Mouse (Mus musculus): ENCODE data around the gene Ppm1g. TPM values are rescaled to one million over a fixed set of nuclear protein-coding genes. Genes with fewer than 3 reads are reported as not detected.

Gene Ppm1g
- 159 TPM for polyA plus RNA-seq (2012; fragmentation: generic; extraction: Trizol)
- long read RNA-seq, experiment 1, transcript Ppm1g-201 (10 exons, 2,307 nt) = major isoform, 104 of 132 reads
- long read RNA-seq, experiment 1, partial matches to known transcripts = 16 of 132 reads
- long read RNA-seq, experiment 1, other reads (novel, unspliced or antisense) = 10 of 132 reads
- long read RNA-seq, experiment 2, transcript Ppm1g-201 (10 exons, 2,307 nt) = major isoform, 1,820 of 1,917 reads
- long read RNA-seq, experiment 2, partial matches to known transcripts = 14 of 1,917 reads
- long read RNA-seq, experiment 2, other reads (novel, unspliced or antisense) = 83 of 1,917 reads

- H3K79me2 ChIP-seq (ENCODE audit: control insufficient read depth, insufficient read depth) = peaks cover 58% of the 10 kb centered on the region
- H3K36me3 ChIP-seq (ENCODE audit: control insufficient read depth, insufficient read depth) = peaks cover 8% of the 10 kb centered on the region
- peak within 1 kb of the TSS; percentile 76 for H3K4me3 ChIP-seq (ENCODE audit: insufficient read depth, poor library complexity, severe bottlenecking)
- peaks cover 41% of the 10 kb centered on the region for H3K79me3 ChIP-seq (ENCODE audit: low read depth)
- TF ChIP-seq CTCF (IDR thresholded peaks at IDR 0.05; ENCODE audit: control insufficient read depth, insufficient read depth, insufficient read length) = no peak
- no peak for TF ChIP-seq FOSL1 (IDR thresholded peaks at IDR 0.05; ENCODE audit: insufficient read depth, low read length, poor library complexity, severe bottlenecking)
- TF ChIP-seq MAX (IDR thresholded peaks at IDR 0.05) = peak; percentile 53
- H3K27me3 ChIP-seq (ENCODE audit: control insufficient read depth, insufficient read depth, insufficient read length) = no peaks in the 10 kb centered on the region
- H3ac ChIP-seq (ENCODE audit: control insufficient read depth, insufficient read length, low read depth) = peak within 1 kb of the TSS; percentile 89
These were observed at the start of gene Ppm1g for GRCm38 (mm10) chr5:31220448-31221303. TSS of gene Ppm1g (minus strand) at chr5:31220687.

GRCm38 (mm10) chr5:31267686-31268085 lies 47.2 kb upstream of the Ppm1g start:
- no peaks in the 10 kb centered on the region for H3K79me2 ChIP-seq (ENCODE audit: control insufficient read depth, insufficient read depth)
- no peak overlapping the region for H3K4me3 ChIP-seq (ENCODE audit: insufficient read depth, poor library complexity, severe bottlenecking)
- no peak for TF ChIP-seq FOSL1 (IDR thresholded peaks at IDR 0.05; ENCODE audit: insufficient read depth, low read length, poor library complexity, severe bottlenecking)
- TF ChIP-seq USF1 (IDR thresholded peaks at IDR 0.05; ENCODE audit: low read depth) = no peak
- TF ChIP-seq MYOD1 (IDR thresholded peaks at IDR 0.05; ENCODE audit: control insufficient read depth, insufficient read length, low read depth) = no peak
- no peak for TF ChIP-seq CTCF (IDR thresholded peaks at IDR 0.05; ENCODE audit: control insufficient read depth, insufficient read depth, insufficient read length)
- no peaks in the 10 kb centered on the region for H3K27me3 ChIP-seq (ENCODE audit: control insufficient read depth, insufficient read depth, insufficient read length)
- H3K79me3 ChIP-seq (ENCODE audit: low read depth) = no peaks in the 10 kb centered on the region
- peaks cover 5% of the 10 kb centered on the region for H3K36me3 ChIP-seq (ENCODE audit: control insufficient read depth, insufficient read depth)
- H3ac ChIP-seq (ENCODE audit: control insufficient read depth, insufficient read length, low read depth) = no peak overlapping the region

GRCm38 (mm10) chr5:31266101-31266500 lies 45.6 kb upstream of the Ppm1g start:
- H3ac ChIP-seq (ENCODE audit: control insufficient read depth, insufficient read length, low read depth) = no peak overlapping the region
- no peaks in the 10 kb centered on the region for H3K27me3 ChIP-seq (ENCODE audit: control insufficient read depth, insufficient read depth, insufficient read length)
- H3K79me3 ChIP-seq (ENCODE audit: low read depth) = no peaks in the 10 kb centered on the region
- no peak for TF ChIP-seq CEBPB (IDR thresholded peaks at IDR 0.05; ENCODE audit: low read depth)
- no peak for TF ChIP-seq MYOG (IDR thresholded peaks at IDR 0.05; ENCODE audit: control insufficient read depth, extremely low read depth, insufficient read length)
- TF ChIP-seq FOSL1 (IDR thresholded peaks at IDR 0.05; ENCODE audit: insufficient read depth, low read length, poor library complexity, severe bottlenecking) = no peak
- TF ChIP-seq CTCF (IDR thresholded peaks at IDR 0.05; ENCODE audit: control insufficient read depth, insufficient read depth, insufficient read length) = no peak
- TF ChIP-seq MAX (IDR thresholded peaks at IDR 0.05) = no peak
- no peak for TF ChIP-seq USF1 (IDR thresholded peaks at IDR 0.05; ENCODE audit: low read depth)
- no peak for TF ChIP-seq MYOD1 (IDR thresholded peaks at IDR 0.05; ENCODE audit: control insufficient read depth, insufficient read length, low read depth)
- no peak overlapping the region for H3K4me3 ChIP-seq (ENCODE audit: insufficient read depth, poor library complexity, severe bottlenecking)
- H3K36me3 ChIP-seq (ENCODE audit: control insufficient read depth, insufficient read depth) = peaks cover 5% of the 10 kb centered on the region
- no peaks in the 10 kb centered on the region for H3K79me2 ChIP-seq (ENCODE audit: control insufficient read depth, insufficient read depth)

GRCm38 (mm10) chr5:31257616-31258015 lies 37.1 kb upstream of the Ppm1g start:
- TF ChIP-seq CTCF (IDR thresholded peaks at IDR 0.05; ENCODE audit: control insufficient read depth, insufficient read depth, insufficient read length) = no peak
- TF ChIP-seq USF1 (IDR thresholded peaks at IDR 0.05; ENCODE audit: low read depth) = no peak
- no peak for TF ChIP-seq MAX (IDR thresholded peaks at IDR 0.05)
- TF ChIP-seq FOSL1 (IDR thresholded peaks at IDR 0.05; ENCODE audit: insufficient read depth, low read length, poor library complexity, severe bottlenecking) = no peak
- no peak for TF ChIP-seq MYOG (IDR thresholded peaks at IDR 0.05; ENCODE audit: control insufficient read depth, extremely low read depth, insufficient read length)
- no peak for TF ChIP-seq CEBPB (IDR thresholded peaks at IDR 0.05; ENCODE audit: low read depth)
- no peak for TF ChIP-seq MYOD1 (IDR thresholded peaks at IDR 0.05; ENCODE audit: control insufficient read depth, insufficient read length, low read depth)
- Histone ChIP-seq H3K36me3 (ENCODE audit: control insufficient read depth, insufficient read depth) (peaks cover 11% of the 10 kb centered on the region), H3ac (ENCODE audit: control insufficient read depth, insufficient read length, low read depth) (no peak overlapping the region), H3K79me3 (ENCODE audit: low read depth) (no peaks in the 10 kb centered on the region), H3K79me2 (ENCODE audit: control insufficient read depth, insufficient read depth) (no peaks in the 10 kb centered on the region), H3K27me3 (ENCODE audit: control insufficient read depth, insufficient read depth, insufficient read length) (no peaks in the 10 kb centered on the region), H3K4me3 (ENCODE audit: insufficient read depth, poor library complexity, severe bottlenecking) (no peak overlapping the region)

- TF ChIP-seq MYOG (IDR thresholded peaks at IDR 0.05; ENCODE audit: control insufficient read depth, extremely low read depth, insufficient read length) (no peak), FOSL1 (IDR thresholded peaks at IDR 0.05; ENCODE audit: insufficient read depth, low read length, poor library complexity, severe bottlenecking) (no peak), CEBPB (IDR thresholded peaks at IDR 0.05; ENCODE audit: low read depth) (no peak), CTCF (IDR thresholded peaks at IDR 0.05; ENCODE audit: control insufficient read depth, insufficient read depth, insufficient read length) (no peak)
- H3K27me3 ChIP-seq (ENCODE audit: control insufficient read depth, insufficient read depth, insufficient read length) = no peaks in the 10 kb centered on the region
- no peaks in the 10 kb centered on the region for H3K79me2 ChIP-seq (ENCODE audit: control insufficient read depth, insufficient read depth)
- H3K36me3 ChIP-seq (ENCODE audit: control insufficient read depth, insufficient read depth) = peaks cover 14% of the 10 kb centered on the region
- no peaks in the 10 kb centered on the region for H3K79me3 ChIP-seq (ENCODE audit: low read depth)
- H3ac ChIP-seq (ENCODE audit: control insufficient read depth, insufficient read length, low read depth) = no peak overlapping the region
- H3K4me3 ChIP-seq (ENCODE audit: insufficient read depth, poor library complexity, severe bottlenecking) = no peak overlapping the region
These were observed 35.5 kb upstream of the Ppm1g start for GRCm38 (mm10) chr5:31255971-31256370.
